ENCODE assay signal across 13 mouse cellular contexts in genomic region chr3:138802722-138803443, GRCm38 (mm10).
DNase-seq lines count a peak whose midpoint lies in the region; ATAC-seq and TF ChIP-seq lines count a peak whose summit lies in the region.
"Had no signal": no experiment of that assay in that cellular context is flagged by ENCODE, and none has a peak within 500 bp of the region (broad histone marks: within the 10 kb centered on the region; RNA-seq: fewer than 3 reads in every experiment).

No protein-coding gene starts in this region.

- 0 out of 2 replicates have a peak, but pooled peaks have one; percentile 17 for ATAC-seq in cerebellum, adult (ENCODE audit: insufficient number of reproducible peaks, low FRiP score, low TSS enrichment)
- ATAC-seq in megakaryocyte, adult 5-6 weeks (ENCODE audit: poor library complexity, severe bottlenecking) = no peak
- 0 out of 2 replicates have a peak, but pooled peaks have one; percentile 3 for ATAC-seq in hindbrain, embryonic 14.5 days (ENCODE audit: low FRiP score)

- DNase-seq in cerebellum, adult 11-12 months = no peak
- DNase-seq in hindbrain, embryonic 14.5 days (ENCODE audit: low spot score) = no peak
- no peak for DNase-seq in gastrocnemius, postnatal 14 days
- no peak for DNase-seq in B cell, adult 2 months
- DNase-seq: kidney, postnatal 36 days; lung, embryonic 14.5 days; retina, postnatal 1 day had no signal

- TF ChIP-seq CTCF in olfactory bulb, adult 2 months (IDR thresholded peaks at IDR 0.05; ENCODE audit: insufficient read depth, low read depth, low read length) = no peak

- intact Hi-C loops in gastrocnemius, postnatal 14 days (cut with DNase I; ENCODE audit: low total_unique reads) = no loop called here

- TF ChIP-seq POLR2A in olfactory bulb, adult 2 months (IDR thresholded peaks at IDR 0.05; ENCODE audit: insufficient read depth, low read depth, low read length) = no peak

- H3K4me2 ChIP-seq in hindbrain, embryonic 14.5 days (replicated peaks) = no peak overlapping the region
- H3K4me2 ChIP-seq: heart, embryonic 13.5 days; limb, embryonic 13.5 days; lung, embryonic 14.5 days had no signal

- H3K4me1 ChIP-seq in megakaryocyte, embryonic 14.5 days = no peaks in the 10 kb centered on the region
- peaks cover 40% of the 10 kb centered on the region for H3K4me1 ChIP-seq in hindbrain, embryonic 14.5 days (replicated peaks; ENCODE audit: control insufficient read depth, insufficient read depth, low read length)
- peaks cover 44% of the 10 kb centered on the region for H3K4me1 ChIP-seq in olfactory bulb, adult 2 months (ENCODE audit: control insufficient read depth, insufficient read depth, low read length)

- peak overlapping the region; percentile 88; the same call in 1 of the 2 replicates for H3K27ac ChIP-seq in hindbrain, embryonic 14.5 days
- peak overlapping the region; percentile 50; the same call in 1 of the 2 replicates for H3K27ac ChIP-seq in olfactory bulb, adult 2 months (ENCODE audit: insufficient read depth, low read depth, low read length)
- H3K27ac ChIP-seq: heart, embryonic 13.5 days; limb, embryonic 13.5 days had no signal

- H3K4me3 ChIP-seq in megakaryocyte, embryonic 14.5 days (replicated peaks) = peak overlapping the region; percentile 59
- no peak overlapping the region for H3K4me3 ChIP-seq in hindbrain, embryonic 14.5 days (replicated peaks; ENCODE audit: low read length)
- H3K4me3 ChIP-seq in olfactory bulb, adult 2 months (ENCODE audit: insufficient read depth, low read depth, low read length) = no peak overlapping the region
- H3K4me3 ChIP-seq: heart, embryonic 13.5 days; limb, embryonic 13.5 days had no signal

- H3K9ac ChIP-seq in hindbrain, embryonic 14.5 days = no peak overlapping the region
- H3K9ac ChIP-seq: heart, embryonic 13.5 days; limb, embryonic 13.5 days; lung, embryonic 14.5 days had no signal

- H3K27me3 ChIP-seq in megakaryocyte, embryonic 14.5 days (replicated peaks) = peaks cover 2% of the 10 kb centered on the region
- H3K27me3 ChIP-seq in hindbrain, embryonic 14.5 days (ENCODE audit: control insufficient read depth, insufficient read depth, low read length) = no peaks in the 10 kb centered on the region
- H3K27me3 ChIP-seq: heart, embryonic 13.5 days; limb, embryonic 13.5 days had no signal

- H3K36me3 ChIP-seq in megakaryocyte, embryonic 14.5 days (replicated peaks; ENCODE audit: low read length) = no peaks in the 10 kb centered on the region
- H3K36me3 ChIP-seq in hindbrain, embryonic 14.5 days (replicated peaks; ENCODE audit: control insufficient read depth, insufficient read depth) = no peaks in the 10 kb centered on the region
- H3K36me3 ChIP-seq: heart, embryonic 13.5 days; limb, embryonic 13.5 days had no signal

- WGBS in hindbrain, embryonic 14.5 days = 66% methylated on average over 21 of the region's 21 CpGs
- 62% methylated on average over 21 of the region's 21 CpGs for WGBS in olfactory bulb, adult 2 months

- H3K9me3 ChIP-seq in megakaryocyte, embryonic 14.5 days = peaks cover 13% of the 10 kb centered on the region
- no peaks in the 10 kb centered on the region for H3K9me3 ChIP-seq in hindbrain, embryonic 14.5 days (ENCODE audit: control insufficient read depth, low read length)
- H3K9me3 ChIP-seq: heart, embryonic 13.5 days; limb, embryonic 13.5 days had no signal
